Mouse (Mus musculus): ENCODE results near the gene Astn1.

Gene Astn1

DNA sequence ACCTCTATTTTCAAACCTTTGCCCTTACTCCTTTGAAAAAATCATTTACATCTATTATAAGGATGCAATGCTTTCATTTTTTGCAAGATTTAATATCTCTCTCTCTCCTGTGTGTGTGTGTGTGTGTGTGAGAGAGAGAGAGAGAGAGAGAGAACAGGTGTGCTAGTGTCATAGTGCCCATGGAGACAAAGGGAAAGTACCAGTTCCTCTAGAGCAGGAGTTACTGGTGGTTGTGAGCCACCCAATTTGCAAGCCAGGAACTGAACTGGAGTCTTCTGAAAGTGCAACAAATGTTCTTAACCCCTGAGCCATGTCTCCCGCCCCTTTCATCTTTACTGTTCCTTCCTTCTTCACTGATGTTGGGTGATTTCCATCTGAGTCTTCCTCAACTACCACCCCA lies 253.1 kb downstream of the Astn1 start:
- no peak for DNase-seq (ENCODE audit: low spot score)

- no peak for DNase-seq (ENCODE audit: low spot score)
These were observed 255.9 kb downstream of the Astn1 start for GRCm38 (mm10) chr1:158617943-158618342.

DNA sequence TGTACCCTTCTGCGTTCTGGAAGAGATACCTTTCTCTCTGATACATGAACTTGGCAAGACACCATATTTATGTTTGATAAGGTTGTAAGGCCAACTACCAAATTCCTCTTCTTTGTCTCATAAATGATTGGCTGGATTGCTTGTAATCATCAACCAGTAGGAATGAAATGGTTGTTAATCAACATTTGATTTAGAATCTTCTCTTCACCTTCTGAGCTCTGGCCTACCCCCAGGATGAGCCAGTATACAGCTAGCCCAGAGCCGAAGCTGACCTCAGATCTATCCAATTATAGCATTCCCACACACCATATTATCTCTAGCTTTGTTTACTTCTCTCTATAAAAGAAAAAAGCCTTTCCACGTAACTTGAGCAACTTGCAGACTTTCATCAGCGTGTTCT lies 270.9 kb downstream of the Astn1 start:
- DNase-seq (ENCODE audit: low spot score), result no peak

DNA sequence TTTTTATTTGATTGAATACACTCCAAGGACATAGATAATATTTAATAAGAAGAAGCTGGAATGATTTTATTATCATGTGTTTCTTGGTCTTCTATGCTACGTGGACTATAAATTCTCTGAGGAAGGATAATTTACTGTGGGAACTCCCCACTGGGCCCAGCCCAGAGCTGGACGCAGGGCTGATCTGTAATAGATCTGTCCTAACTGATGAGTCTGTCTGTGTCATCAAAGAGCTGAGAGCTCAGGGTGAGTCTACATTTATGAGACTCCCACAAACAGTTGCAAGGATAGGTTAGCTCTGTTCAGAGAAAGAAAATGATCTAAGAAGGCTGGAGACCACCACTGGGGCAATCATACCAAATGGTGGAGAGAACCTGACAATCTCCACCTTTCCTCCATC lies 271.4 kb downstream of the Astn1 start:
- DNase-seq (ENCODE audit: low spot score), result no peak

DNA sequence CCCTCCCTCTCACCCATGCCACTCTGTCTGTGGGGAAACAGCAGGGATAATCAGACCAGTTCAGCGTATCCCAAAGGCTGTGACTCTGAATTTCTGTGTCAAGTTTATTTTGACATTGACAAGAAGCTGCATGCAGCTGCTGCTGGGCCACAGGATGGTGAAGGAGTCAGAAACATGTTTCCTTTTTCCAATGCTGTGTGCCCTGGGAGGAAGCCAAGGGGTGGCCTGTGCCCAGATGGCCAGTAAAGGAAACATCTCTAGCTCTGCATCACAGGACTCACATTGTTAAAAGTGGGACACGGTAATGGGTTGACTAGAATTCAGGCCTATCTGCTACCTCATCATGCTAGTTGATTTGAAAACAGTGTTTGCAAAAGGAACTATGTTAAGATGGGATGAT lies 279.2 kb downstream of the Astn1 start:
- no peak for DNase-seq (ENCODE audit: low spot score)

DNA sequence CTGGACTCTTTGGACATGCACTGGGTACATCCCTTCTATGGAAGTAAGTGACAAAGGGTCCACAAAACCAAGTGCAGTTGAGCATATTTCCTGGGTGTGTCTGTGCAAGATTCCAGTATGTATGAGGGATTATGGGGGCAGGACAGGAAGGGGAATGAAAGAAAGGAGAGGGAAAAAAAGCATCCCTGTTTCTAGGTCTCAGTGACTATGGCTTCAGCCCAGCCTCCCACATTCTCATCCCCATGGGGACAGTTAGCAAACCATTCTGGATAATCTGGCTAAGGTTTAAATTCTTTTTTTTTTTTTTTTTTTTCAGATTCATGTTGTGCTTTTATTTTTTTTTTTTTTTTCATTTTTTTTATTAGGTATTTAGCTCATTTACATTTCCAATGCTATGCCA lies 280.2 kb downstream of the Astn1 start:
- DNase-seq (ENCODE audit: low spot score), result no peak

DNA sequence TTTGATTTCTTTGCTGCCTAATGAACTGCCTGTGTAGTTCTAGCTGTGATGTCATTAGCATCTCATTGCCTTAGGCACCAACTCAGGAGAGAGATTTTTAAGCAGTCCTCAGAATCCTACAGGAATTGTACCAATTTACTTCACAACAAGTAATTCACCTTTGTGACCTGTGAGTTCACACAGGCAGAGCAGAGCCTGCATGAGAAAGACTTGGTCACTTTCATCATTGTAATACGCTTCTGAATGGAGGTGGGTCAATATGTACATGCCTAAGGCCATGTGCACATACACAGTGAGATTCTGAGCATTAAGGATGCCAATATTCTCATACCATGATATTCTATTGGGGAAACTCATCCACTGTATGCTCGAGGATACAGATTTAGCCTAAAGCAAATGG lies 290.7 kb downstream of the Astn1 start:
- DNase-seq (ENCODE audit: low spot score), result no peak

- DNase-seq (ENCODE audit: low spot score), result peak; percentile 10
These were observed 291.9 kb downstream of the Astn1 start for GRCm38 (mm10) chr1:158653808-158654520.

- no peak for DNase-seq (ENCODE audit: low spot score)
These were observed 292.6 kb downstream of the Astn1 start for GRCm38 (mm10) chr1:158654571-158655205.

DNA sequence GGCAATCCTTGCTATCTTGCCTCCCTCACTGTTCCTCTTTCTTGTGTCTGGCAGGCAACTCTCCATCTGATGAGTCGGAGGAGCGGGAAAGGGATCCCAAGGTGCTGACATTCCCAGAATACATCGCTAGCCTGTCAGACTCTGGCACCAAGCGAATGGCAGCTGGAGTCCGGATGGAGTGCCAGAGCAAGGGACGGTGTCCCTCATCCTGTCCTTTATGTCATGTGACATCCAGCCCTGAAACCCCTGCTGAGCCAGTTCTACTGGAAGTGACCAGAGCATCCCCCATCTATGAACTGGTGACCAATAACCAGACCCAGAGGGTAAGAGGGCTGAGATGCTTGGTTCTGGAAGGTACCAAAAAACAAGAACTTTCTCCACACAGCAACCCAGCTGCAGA lies 294.9 kb downstream of the Astn1 start:
- no peak for DNase-seq (ENCODE audit: low spot score)

DNA sequence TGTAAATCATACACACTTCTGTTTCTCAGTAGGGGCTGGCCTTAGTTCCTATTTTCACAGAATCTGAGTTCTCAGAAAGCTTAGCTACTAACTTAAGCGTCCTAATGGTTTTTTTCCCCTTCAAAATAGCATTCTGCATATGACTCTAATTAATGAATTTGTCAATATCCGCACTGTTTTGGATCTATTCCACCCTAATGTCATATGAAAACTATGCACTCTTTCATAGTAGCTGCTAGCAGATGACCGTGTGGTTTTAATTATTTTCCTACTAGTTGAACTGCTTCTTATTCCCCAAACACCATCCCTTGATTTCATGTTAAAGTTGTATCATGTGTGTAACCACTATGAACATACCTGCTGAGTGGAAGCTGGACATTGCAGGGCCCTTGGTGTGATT lies 303.9 kb downstream of the Astn1 start:
- no peak for DNase-seq (ENCODE audit: low spot score)

- peak; percentile 4 for DNase-seq (ENCODE audit: low spot score)
These were observed 308.0 kb downstream of the Astn1 start for GRCm38 (mm10) chr1:158669971-158670592.

- no peak for DNase-seq (ENCODE audit: low spot score)
These were observed 325.7 kb downstream of the Astn1 start for GRCm38 (mm10) chr1:158687726-158688125.

DNA sequence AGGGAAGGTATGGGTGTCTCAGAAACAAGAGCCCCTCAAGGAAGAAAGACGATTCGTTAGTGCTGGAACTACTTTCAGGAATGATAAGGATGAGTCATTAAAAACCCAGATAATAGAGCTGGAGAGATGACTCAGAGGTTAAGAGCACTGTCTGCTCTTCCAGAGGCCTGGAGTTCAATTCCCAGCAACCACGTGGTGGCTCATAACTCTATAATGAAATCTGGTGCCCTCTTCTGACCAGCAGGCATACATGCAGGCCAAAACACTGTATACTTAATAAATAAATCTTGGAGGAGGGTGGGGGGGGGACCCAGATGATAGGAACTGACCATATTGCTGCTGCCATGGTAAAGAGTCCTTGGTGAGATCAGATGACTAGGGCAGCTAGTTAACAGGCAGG lies 335.4 kb downstream of the Astn1 start:
- no peak for DNase-seq (ENCODE audit: low spot score)

DNA sequence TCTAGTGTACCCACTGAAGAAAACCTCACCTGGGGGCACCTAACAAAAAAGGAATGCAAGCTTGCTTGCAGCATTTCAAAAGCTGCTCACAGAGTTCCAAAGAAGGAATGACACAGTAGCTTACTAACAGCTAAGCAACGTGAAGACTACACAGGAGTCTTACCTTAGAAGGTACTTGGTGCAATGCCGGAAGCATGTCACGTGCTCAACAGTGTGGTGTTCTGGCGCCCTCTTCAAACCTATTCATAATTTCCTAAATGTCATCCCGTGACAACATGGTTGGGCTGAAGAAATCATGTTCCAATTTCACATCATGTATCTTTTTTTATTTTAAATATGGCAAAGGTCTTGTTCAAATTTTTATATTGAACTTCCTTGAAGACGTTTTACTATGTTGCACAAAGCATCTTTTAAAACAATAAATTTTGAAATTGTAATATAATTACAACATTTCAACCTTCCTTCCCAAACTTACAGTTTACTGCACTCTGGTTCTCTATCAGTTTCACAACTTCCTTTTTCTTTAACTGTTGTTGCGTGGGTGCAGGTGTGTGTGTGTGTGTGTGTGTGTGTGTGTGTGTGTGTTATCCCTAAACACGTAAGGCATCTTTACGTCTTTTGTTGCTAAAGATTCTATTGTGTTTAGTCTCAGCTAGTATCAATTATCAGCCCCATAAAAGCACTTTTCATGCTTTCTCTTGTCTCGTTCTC lies 335.9 kb downstream of the Astn1 start:
- DNase-seq (ENCODE audit: low spot score), result no peak

GRCm38 (mm10) chr1:158699276-158699675 lies 337.2 kb downstream of the Astn1 start:
- DNase-seq (ENCODE audit: low spot score), result no peak

DNA sequence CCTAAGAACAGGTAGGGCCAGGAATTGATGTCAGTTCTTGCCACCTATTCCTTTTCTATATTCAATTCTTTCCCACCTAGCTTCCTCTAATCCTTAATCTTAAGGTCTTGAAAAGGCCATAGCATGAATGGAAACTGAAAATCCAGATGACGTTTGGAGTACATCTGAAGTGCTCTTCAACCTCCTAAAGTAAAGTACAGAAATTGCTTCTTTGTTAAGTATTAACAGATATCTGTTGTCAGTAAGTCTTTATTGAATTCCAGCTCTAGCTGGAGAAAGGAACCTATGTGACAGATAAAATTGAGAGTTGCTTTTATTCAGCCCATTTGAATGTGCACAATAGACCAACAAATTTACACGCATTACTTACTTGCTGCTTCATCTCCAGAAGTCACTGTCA lies 338.1 kb downstream of the Astn1 start:
- no peak for DNase-seq (ENCODE audit: low spot score)

DNA sequence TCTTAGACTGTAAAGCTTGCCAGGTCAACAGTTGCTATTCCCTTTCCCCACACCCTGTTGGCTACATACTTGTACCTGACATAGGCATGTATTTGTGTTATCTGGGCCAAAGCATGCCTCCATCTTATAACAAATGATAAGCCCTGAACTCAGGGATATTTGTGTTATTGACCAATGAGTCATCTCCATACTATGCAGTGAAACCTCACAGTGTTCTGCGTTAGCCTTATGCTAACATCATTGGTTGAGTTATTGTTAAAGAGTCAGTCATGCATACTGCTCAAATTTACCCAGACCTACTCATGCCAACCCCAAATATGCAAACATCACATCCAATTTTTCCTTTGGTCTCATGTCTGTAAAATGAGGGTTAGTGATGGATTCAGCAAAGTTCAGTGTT lies 339.3 kb downstream of the Astn1 start:
- no peak for DNase-seq (ENCODE audit: low spot score)

GRCm38 (mm10) chr1:158713301-158714095 lies 351.4 kb downstream of the Astn1 start:
- DNase-seq (ENCODE audit: low spot score), result no peak

- DNase-seq (ENCODE audit: low spot score), result no peak
These were observed 370.9 kb downstream of the Astn1 start for GRCm38 (mm10) chr1:158732868-158733496.

GRCm38 (mm10) chr1:158739132-158739919 lies 377.3 kb downstream of the Astn1 start:
- no peak for DNase-seq (ENCODE audit: low spot score)
